In genomic region chr11:96976911-96977591, GRCm38 (mm10) we compare ENCODE assay signal across 7 mouse cellular contexts. TPM values are rescaled to one million over a fixed set of nuclear protein-coding genes. Genes with fewer than 3 reads are reported as not detected.
DNase-seq lines count a peak whose midpoint lies in the region; ATAC-seq lines count a peak whose summit lies in the region.

No protein-coding gene starts in this region.

- DNase-seq in R1 (ENCODE audit: low read depth, low spot score), result peak; percentile 86
- peak; percentile 78 for DNase-seq in c-Kit-positive CD71-positive TER-119-positive erythroid progenitor cells, embryonic 14.5 days (ENCODE audit: low spot score)
- DNase-seq in heart, postnatal 25 days (ENCODE audit: low spot score), result peak; percentile 83
- peak; percentile 70 to 86 for DNase-seq in left cerebral cortex, adult 18-20 months (ENCODE audit: low spot score in 2 of 2)
- peak; percentile 85 for DNase-seq in skeletal muscle tissue, adult 2 months (ENCODE audit: low read depth, low spot score)

- intact Hi-C loops in heart, postnatal 25 days (cut with DNase I), result no loop called here

- under 1% methylated on average over 50 of the region's 50 CpGs for WGBS in forebrain, embryonic 15.5 days
- under 1% methylated on average over 31 of the region's 50 CpGs for WGBS in macrophage (ENCODE audit: missing documents)

- peak overlapping the region; percentile 88 for H3K4me3 ChIP-seq in forebrain, embryonic 15.5 days
- peak overlapping the region; percentile 64 for H3K4me3 ChIP-seq in macrophage (ENCODE audit: inconsistent target)

- no peaks in the 10 kb centered on the region for H3K9me3 ChIP-seq in forebrain, embryonic 15.5 days

- H3K79me2 ChIP-seq in macrophage (ENCODE audit: inconsistent target), result peaks cover 44% of the 10 kb centered on the region

- H3K4me2 ChIP-seq in forebrain, embryonic 15.5 days (replicated peaks), result peak overlapping the region; percentile 73

- peak overlapping the region; percentile 91 for H3K9ac ChIP-seq in forebrain, embryonic 15.5 days (replicated peaks)

- ATAC-seq in forebrain, embryonic 15.5 days (replicated peaks), result peak; percentile 73

- no peaks in the 10 kb centered on the region for H3K27me3 ChIP-seq in forebrain, embryonic 15.5 days

- no peaks in the 10 kb centered on the region for H3K36me3 ChIP-seq in forebrain, embryonic 15.5 days
- no peaks in the 10 kb centered on the region for H3K36me3 ChIP-seq in macrophage (ENCODE audit: inconsistent target)

- peaks cover 37% of the 10 kb centered on the region for H3K4me1 ChIP-seq in forebrain, embryonic 15.5 days

- peak overlapping the region; percentile 97 for H3K27ac ChIP-seq in forebrain, embryonic 15.5 days (replicated peaks)
- H3K27ac ChIP-seq in macrophage, result peak overlapping the region; percentile 85

RNA-seq across cellular contexts. Expression of gene Sp2, which starts 5.7 kb away (rescaled TPM):
- 14.9 and 16.1 TPM in 2 replicates for polyA plus RNA-seq in forebrain, embryonic 15.5 days (2015; fragmentation: Nextera tagmentation; extraction: Ambion mirVana)
- total RNA-seq in heart, postnatal 25 days (2021), result 10 to 100 TPM in 1 of 2 experiments, 1 to 10 TPM in 1; 9.8 to 11.6 TPM
- 10 to 100 TPM; 11.4 to 11.9 TPM for total RNA-seq in left cerebral cortex, adult 18-20 months (2021)
- total RNA-seq in macrophage (2018; cell fraction: chromatin; rRNA removed), result 1 to 10 TPM; 3.6 to 9.3 (median 5.3) TPM
- total RNA-seq in macrophage (2018; cell fraction: cytosol; rRNA removed), result 10 to 100 TPM; 13.1 to 20.2 (median 16.4) TPM
- total RNA-seq in macrophage (2018; cell fraction: nucleus; rRNA removed), result 10 to 100 TPM in 5 of 26 experiments, 1 to 10 TPM in 21; 6.2 to 11.6 (median 9.2) TPM
- polyA plus RNA-seq in macrophage (2018), result 10.9 to 20.7 TPM (median 12.1 TPM) in 3 replicates

RNA-seq across cellular contexts. Expression of gene Pnpo, which starts 33.3 kb away (rescaled TPM):
- 20.7 and 21.5 TPM in 2 replicates for polyA plus RNA-seq in forebrain, embryonic 15.5 days (2015; fragmentation: Nextera tagmentation; extraction: Ambion mirVana)
- 10 to 100 TPM; 11.3 to 12.9 TPM for total RNA-seq in heart, postnatal 25 days (2021)
- total RNA-seq in left cerebral cortex, adult 18-20 months (2021), result 10 to 100 TPM; 41.9 TPM
- total RNA-seq in macrophage (2018; cell fraction: chromatin; rRNA removed), result 10 to 100 TPM in 5 of 26 experiments, 1 to 10 TPM in 19, under 1 TPM in 2; 0.44 to 15.2 (median 6.1) TPM
- 10 to 100 TPM; 11.1 to 22.6 (median 16.7) TPM for total RNA-seq in macrophage (2018; cell fraction: cytosol; rRNA removed)
- total RNA-seq in macrophage (2018; cell fraction: nucleus; rRNA removed), result 10 to 100 TPM in 10 of 26 experiments, 1 to 10 TPM in 16; 2.1 to 16.4 (median 7.4) TPM
- 15.4 to 17.0 TPM (median 15.6 TPM) in 3 replicates for polyA plus RNA-seq in macrophage (2018)

RNA-seq across cellular contexts. Expression of gene Sp6, which starts 36.1 kb away (rescaled TPM):
- polyA plus RNA-seq in forebrain, embryonic 15.5 days (2015; fragmentation: Nextera tagmentation; extraction: Ambion mirVana), result 0.10 and 0.43 TPM in 2 replicates
- under 1 TPM; 0.11 to 0.29 TPM for total RNA-seq in heart, postnatal 25 days (2021)
- 1 to 10 TPM; 1.4 to 2.0 TPM for total RNA-seq in left cerebral cortex, adult 18-20 months (2021)
- under 1 TPM in 3 of 26 experiments, not detected in 23; 0.16 to 0.50 (median 0.20) TPM for total RNA-seq in macrophage (2018; cell fraction: chromatin; rRNA removed)
- under 1 TPM in 5 of 26 experiments, not detected in 21; 0.03 to 0.11 (median 0.04) TPM for total RNA-seq in macrophage (2018; cell fraction: cytosol; rRNA removed)
- under 1 TPM in 5 of 26 experiments, not detected in 21; 0.11 to 0.56 (median 0.17) TPM for total RNA-seq in macrophage (2018; cell fraction: nucleus; rRNA removed)
- polyA plus RNA-seq in macrophage (2018), result 0.09 TPM in 1 of 3 replicates, not detected in the others

RNA-seq across cellular contexts. Expression of gene Prr15l, which starts 49.1 kb away (rescaled TPM):
- polyA plus RNA-seq in forebrain, embryonic 15.5 days (2015; fragmentation: Nextera tagmentation; extraction: Ambion mirVana), result 0.17 TPM in 1 of 2 replicates, not detected in the other
- 1 to 10 TPM; 1.7 to 2.3 TPM for total RNA-seq in heart, postnatal 25 days (2021)
- total RNA-seq in left cerebral cortex, adult 18-20 months (2021), result not detected
- under 1 TPM in 1 of 26 experiments, not detected in 25; 0.62 TPM for total RNA-seq in macrophage (2018; cell fraction: chromatin; rRNA removed)
- under 1 TPM in 1 of 26 experiments, not detected in 25; 0.13 TPM for total RNA-seq in macrophage (2018; cell fraction: cytosol; rRNA removed)
- total RNA-seq in macrophage (2018; cell fraction: nucleus; rRNA removed), result under 1 TPM in 5 of 26 experiments, not detected in 21; 0.40 to 0.92 (median 0.72) TPM
- polyA plus RNA-seq in macrophage (2018), result 0.19 TPM in 1 of 3 replicates, not detected in the others

RNA-seq across cellular contexts. Expression of gene Scrn2, which starts 52.7 kb away (rescaled TPM):
- 16.0 and 17.2 TPM in 2 replicates for polyA plus RNA-seq in forebrain, embryonic 15.5 days (2015; fragmentation: Nextera tagmentation; extraction: Ambion mirVana)
- total RNA-seq in heart, postnatal 25 days (2021), result 10 to 100 TPM; 11.9 to 13.2 TPM
- total RNA-seq in left cerebral cortex, adult 18-20 months (2021), result 1 to 10 TPM; 4.2 to 4.6 TPM
- total RNA-seq in macrophage (2018; cell fraction: chromatin; rRNA removed), result 1 to 10 TPM in 11 of 26 experiments, under 1 TPM in 4, not detected in 11; 0.56 to 3.2 (median 1.3) TPM
- 1 to 10 TPM in 14 of 26 experiments, under 1 TPM in 12; 0.19 to 2.1 (median 1.1) TPM for total RNA-seq in macrophage (2018; cell fraction: cytosol; rRNA removed)
- 1 to 10 TPM in 7 of 26 experiments, under 1 TPM in 11, not detected in 8; 0.40 to 3.0 (median 0.67) TPM for total RNA-seq in macrophage (2018; cell fraction: nucleus; rRNA removed)
- polyA plus RNA-seq in macrophage (2018), result 0.57 to 3.6 TPM (median 1.3 TPM) in 3 replicates

Comparison
In these comparisons a context has a peak if more than half of its experiments do, and no peak if none do; other contexts are left out.
1. Peak in every context shown above with its lines: DNase-seq, ATAC-seq, H3K4me3 ChIP-seq and H3K27ac ChIP-seq.